Comparison of ENCODE assay signal across 8 mouse cellular contexts in the genomic region with DNA sequence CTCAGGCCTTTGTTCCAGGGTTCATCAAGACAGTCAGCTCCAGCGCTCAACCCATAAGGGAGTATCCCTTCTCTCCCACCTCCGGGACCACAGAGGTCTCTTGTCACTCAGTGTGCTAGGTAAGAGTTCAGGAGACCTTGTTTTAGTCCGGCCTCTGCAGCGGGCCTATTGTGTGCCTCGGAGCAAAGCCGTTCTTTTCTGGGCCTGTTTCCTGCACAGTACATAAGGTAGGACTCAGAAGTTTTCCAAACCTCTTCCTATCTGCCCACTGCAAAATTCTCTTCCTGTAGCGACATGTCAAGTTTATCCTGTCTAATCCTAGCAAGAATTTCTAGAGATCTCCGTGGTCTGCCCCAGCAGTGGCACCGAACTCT. TPM values are rescaled to one million over a fixed set of nuclear protein-coding genes. Genes with fewer than 3 reads are reported as not detected.
DNase-seq lines count a peak whose midpoint lies in the region; ATAC-seq and TF ChIP-seq lines count a peak whose summit lies in the region.

No protein-coding gene starts in this region.

- TF ChIP-seq CTCF in layer of hippocampus, adult 2 months (conservative IDR thresholded peaks at IDR 0.05): no peak
- TF ChIP-seq CTCF in Patski (IDR thresholded peaks at IDR 0.05): no peak

- peak overlapping the region; percentile 71 for H3K4me3 ChIP-seq in layer of hippocampus, adult 2 months
- peak overlapping the region; percentile 58 for H3K4me3 ChIP-seq in limb, embryonic 11.5 days (ENCODE audit: low read depth, low read length)
- H3K4me3 ChIP-seq in neural tube, embryonic 14.5 days (ENCODE audit: low read depth, low read length): peak overlapping the region; percentile 56

- ATAC-seq in Patski: peak; percentile 1
- ATAC-seq in limb, embryonic 11.5 days (ENCODE audit: insufficient number of reproducible peaks, low FRiP score, low TSS enrichment, low read depth): peak; percentile 12; the same call in 1 of the 2 replicates
- ATAC-seq in neural tube, embryonic 14.5 days (ENCODE audit: low read depth): peak; percentile 21

- no peaks in the 10 kb centered on the region for H3K27me3 ChIP-seq in Patski
- no peaks in the 10 kb centered on the region for H3K27me3 ChIP-seq in limb, embryonic 11.5 days (ENCODE audit: control insufficient read depth, insufficient read depth, low read length)
- no peaks in the 10 kb centered on the region for H3K27me3 ChIP-seq in neural tube, embryonic 14.5 days (ENCODE audit: control insufficient read depth, insufficient read depth, low read length)

- H3K4me2 ChIP-seq in limb, embryonic 11.5 days (ENCODE audit: low read depth, severe bottlenecking): peak overlapping the region; percentile 86
- peak overlapping the region; percentile 57 for H3K4me2 ChIP-seq in neural tube, embryonic 14.5 days (ENCODE audit: low read depth, low read length)

- peaks cover 11% of the 10 kb centered on the region for H3K4me1 ChIP-seq in limb, embryonic 11.5 days (ENCODE audit: control insufficient read depth, insufficient read depth, low read length)
- peaks cover 17% of the 10 kb centered on the region; the same call in 1 of the 2 replicates for H3K4me1 ChIP-seq in neural tube, embryonic 14.5 days (ENCODE audit: control insufficient read depth, insufficient read depth, low read length)

- H3K36me3 ChIP-seq in limb, embryonic 11.5 days (ENCODE audit: control insufficient read depth, insufficient read depth, low read length): peaks cover 11% of the 10 kb centered on the region; the same call in 1 of the 2 replicates
- H3K36me3 ChIP-seq in neural tube, embryonic 14.5 days (ENCODE audit: control insufficient read depth, insufficient read depth, low read length): peaks cover 12% of the 10 kb centered on the region; the same call in 1 of the 2 replicates

- in situ Hi-C loops in Patski (cut with MboI; ENCODE audit: low pct_unique_long_range_greater_than_20kb): loop anchor here (5.0 kb wide), 1 partner anchor 42 kb away; no protein-coding TSS in a partner anchor

- POLR2A ChIA-PET in Patski (lab: Charles Lee): interaction anchor here (0.6 to 1.3 kb wide), 2 partner anchors 21 to 49 kb away, joined by 4 to 5 read pairs; no protein-coding TSS in a partner anchor

- intact Hi-C loops in gastrocnemius, postnatal 36 days (cut with DNase I): no loop called here

- peak overlapping the region; percentile 76 for H3K9ac ChIP-seq in limb, embryonic 11.5 days (ENCODE audit: low read length)
- peak overlapping the region; percentile 71 for H3K9ac ChIP-seq in neural tube, embryonic 14.5 days (replicated peaks; ENCODE audit: low read depth, low read length)

- WGBS in limb, embryonic 11.5 days: 28% methylated on average over 9 of the region's 9 CpGs
- 15% methylated on average over 9 of the region's 9 CpGs for WGBS in neural tube, embryonic 14.5 days

- CTCF ChIA-PET in Patski (lab: Charles Lee): interaction anchor here (1.0 to 8.0 kb wide), 5 partner anchors 13 to 50 kb away, joined by 4 to 72 read pairs (median 4); no protein-coding TSS in a partner anchor

- no peaks in the 10 kb centered on the region for H3K9me3 ChIP-seq in limb, embryonic 11.5 days (ENCODE audit: control insufficient read depth, low read length)
- no peaks in the 10 kb centered on the region for H3K9me3 ChIP-seq in neural tube, embryonic 14.5 days (ENCODE audit: control insufficient read depth, low read length)

- no peak for DNase-seq in layer of hippocampus, adult 2 months (ENCODE audit: low spot score in 2 of 2)
- no peak for DNase-seq in layer of hippocampus, adult 11-12 months (ENCODE audit: low spot score)
- DNase-seq in Patski (ENCODE audit: low read depth, low spot score): no peak
- peak; percentile 75 for DNase-seq in fat pad, adult 2 months (ENCODE audit: extremely low read depth, low read depth, low spot score)
- DNase-seq in limb, embryonic 11.5 days (ENCODE audit: low spot score): no peak
- DNase-seq in gastrocnemius, postnatal 36 days: no peak
- DNase-seq in cerebellum, postnatal 4 days (ENCODE audit: low spot score in 2 of 2): no peak

- H3K27ac ChIP-seq in layer of hippocampus, adult 2 months: peak overlapping the region; percentile 93
- H3K27ac ChIP-seq in limb, embryonic 11.5 days (replicated peaks; ENCODE audit: low read depth, low read length): peak overlapping the region; percentile 85
- H3K27ac ChIP-seq in neural tube, embryonic 14.5 days (ENCODE audit: low read depth, low read length): peak overlapping the region; percentile 83

RNA-seq across cellular contexts. Expression of a gene that starts 0.5 kb away (rescaled TPM):
- total RNA-seq in layer of hippocampus, adult 2 months (2021): 1 to 10 TPM; 8.1 to 9.4 TPM
- 18.4 TPM for polyA plus RNA-seq in Patski (2021)
- polyA plus RNA-seq in limb, embryonic 11.5 days (2014; fragmentation: Nextera tagmentation; extraction: Ambion mirVana): 11.0 and 12.5 TPM in 2 replicates
- polyA plus RNA-seq in neural tube, embryonic 14.5 days (2014; fragmentation: Nextera tagmentation; extraction: Ambion mirVana): 9.9 and 11.7 TPM in 2 replicates
- 10 to 100 TPM; 13.1 to 15.7 TPM for total RNA-seq in gastrocnemius, postnatal 36 days (2021)

RNA-seq across cellular contexts. Expression of a gene that starts 22.6 kb away (rescaled TPM):
- 100 to 1,000 TPM; 149 to 155 TPM for total RNA-seq in layer of hippocampus, adult 2 months (2021)
- 520 TPM for polyA plus RNA-seq in Patski (2021)
- 796 and 869 TPM in 2 replicates for polyA plus RNA-seq in limb, embryonic 11.5 days (2014; fragmentation: Nextera tagmentation; extraction: Ambion mirVana)
- 329 and 397 TPM in 2 replicates for polyA plus RNA-seq in neural tube, embryonic 14.5 days (2014; fragmentation: Nextera tagmentation; extraction: Ambion mirVana)
- total RNA-seq in gastrocnemius, postnatal 36 days (2021): 100 to 1,000 TPM in 1 of 2 experiments, 10 to 100 TPM in 1; 93.4 to 103 TPM

RNA-seq across cellular contexts. Expression of a gene that starts 35.5 kb away (rescaled TPM):
- 10 to 100 TPM; 41.7 to 48.2 TPM for total RNA-seq in layer of hippocampus, adult 2 months (2021)
- polyA plus RNA-seq in Patski (2021): 69.0 TPM
- polyA plus RNA-seq in limb, embryonic 11.5 days (2014; fragmentation: Nextera tagmentation; extraction: Ambion mirVana): 180 and 181 TPM in 2 replicates
- 104 and 112 TPM in 2 replicates for polyA plus RNA-seq in neural tube, embryonic 14.5 days (2014; fragmentation: Nextera tagmentation; extraction: Ambion mirVana)
- 10 to 100 TPM; 21.0 to 24.7 TPM for total RNA-seq in gastrocnemius, postnatal 36 days (2021)

RNA-seq across cellular contexts. Expression of a gene that starts 51.7 kb away (rescaled TPM):
- total RNA-seq in layer of hippocampus, adult 2 months (2021): 10 to 100 TPM; 59.8 to 65.2 TPM
- 49.4 TPM for polyA plus RNA-seq in Patski (2021)
- polyA plus RNA-seq in limb, embryonic 11.5 days (2014; fragmentation: Nextera tagmentation; extraction: Ambion mirVana): 38.1 and 40.8 TPM in 2 replicates
- 81.8 and 93.5 TPM in 2 replicates for polyA plus RNA-seq in neural tube, embryonic 14.5 days (2014; fragmentation: Nextera tagmentation; extraction: Ambion mirVana)
- 10 to 100 TPM in 1 of 2 experiments, 1 to 10 TPM in 1; 8.5 to 12.1 TPM for total RNA-seq in gastrocnemius, postnatal 36 days (2021)
